Mouse (Mus musculus): ENCODE measurements around the gene P2rx3.

- no peak for TF ChIP-seq CTCF (IDR thresholded peaks at IDR 0.05; ENCODE audit: extremely low read depth, insufficient read depth, low read length)
- TF ChIP-seq POLR2A (IDR thresholded peaks at IDR 0.05; ENCODE audit: extremely low read depth, insufficient read depth, low read length), result no peak
Measured at GRCm38 (mm10) chr2:84958588-84959264, 78.5 kb downstream of the P2rx3 start.

Data from cortical plate, adult 2 months (tissue).